In the genomic region with DNA sequence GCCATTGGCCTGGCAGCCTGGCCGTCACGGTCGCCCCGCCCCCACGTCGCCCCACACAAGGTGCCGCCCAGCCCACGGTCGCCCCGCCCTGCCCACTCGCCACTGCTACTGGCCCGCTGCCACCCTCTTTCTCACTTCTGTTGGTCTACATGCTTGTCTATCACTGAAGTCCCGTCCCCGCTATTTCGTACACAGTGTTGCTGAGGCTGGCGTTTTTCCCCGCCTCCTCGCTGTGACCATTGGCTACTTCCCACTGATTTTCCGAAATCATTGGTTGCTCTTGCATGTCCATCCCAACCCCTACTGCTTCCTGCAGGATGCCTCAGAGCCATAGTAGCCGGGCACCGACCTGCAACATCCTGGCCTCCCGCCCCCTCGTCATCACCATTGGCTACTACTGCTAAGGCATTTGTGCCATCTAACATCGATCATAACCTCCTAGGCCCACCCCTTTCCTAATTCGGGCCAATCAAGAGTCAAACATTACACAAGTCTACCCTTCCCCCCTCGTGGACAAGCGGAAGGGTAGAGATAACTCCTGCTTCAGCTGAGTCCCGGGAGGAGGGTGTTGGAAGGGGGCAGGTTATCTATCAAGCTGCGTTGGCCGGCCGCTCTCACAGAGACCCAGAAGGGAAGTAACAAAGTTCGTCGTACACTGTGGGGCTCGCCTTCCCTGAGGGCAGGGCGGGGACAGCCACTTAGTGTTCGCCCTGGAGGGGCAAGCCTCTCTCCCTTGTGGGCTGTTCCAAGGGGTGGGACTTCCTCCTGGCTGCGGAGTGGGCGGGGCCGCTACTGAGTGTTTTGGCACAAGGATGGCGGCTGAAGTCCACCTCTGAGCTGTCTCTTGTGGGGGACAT, we compare ENCODE assay signal across 8 mouse cellular contexts. TPM values are rescaled to one million over a fixed set of nuclear protein-coding genes. Genes with fewer than 3 reads are reported as not detected.
DNase-seq lines count a peak whose midpoint lies in the region; ATAC-seq and TF ChIP-seq lines count a peak whose summit lies in the region.

No protein-coding gene starts in this region.

- H3K36me3 ChIP-seq in forebrain, embryonic 10.5 days (replicated peaks): peaks cover 20% of the 10 kb centered on the region
- no peaks in the 10 kb centered on the region; the same call in 1 of the 2 replicates for H3K36me3 ChIP-seq in heart, embryonic 15.5 days
- H3K36me3 ChIP-seq in liver, embryonic 14.5 days (replicated peaks; ENCODE audit: control insufficient read depth, insufficient read depth, low read depth): peaks cover 12% of the 10 kb centered on the region
- no peaks in the 10 kb centered on the region for H3K36me3 ChIP-seq in neural tube, embryonic 11.5 days (ENCODE audit: control insufficient read depth, insufficient read depth, low read length)
- no peaks in the 10 kb centered on the region; the same call in 1 of the 2 replicates for H3K36me3 ChIP-seq in stomach, postnatal 0 days (ENCODE audit: control insufficient read depth, insufficient read depth, low read length)

- H3K9ac ChIP-seq in heart, embryonic 15.5 days: peak overlapping the region; percentile 74
- peak overlapping the region; percentile 61 for H3K9ac ChIP-seq in liver, embryonic 14.5 days (replicated peaks)
- peak overlapping the region; percentile 63 for H3K9ac ChIP-seq in neural tube, embryonic 11.5 days (ENCODE audit: low read length)
- H3K9ac ChIP-seq in stomach, postnatal 0 days (ENCODE audit: low read length): peak overlapping the region; percentile 94

- no peaks in the 10 kb centered on the region for H3K9me3 ChIP-seq in forebrain, embryonic 10.5 days
- H3K9me3 ChIP-seq in heart, embryonic 15.5 days (replicated peaks): no peaks in the 10 kb centered on the region
- H3K9me3 ChIP-seq in liver, embryonic 14.5 days (ENCODE audit: control insufficient read depth, low read length): no peaks in the 10 kb centered on the region
- no peaks in the 10 kb centered on the region for H3K9me3 ChIP-seq in neural tube, embryonic 11.5 days (ENCODE audit: control insufficient read depth, low read length)
- H3K9me3 ChIP-seq in stomach, postnatal 0 days (ENCODE audit: control insufficient read depth, low read length): no peaks in the 10 kb centered on the region

- H3K4me2 ChIP-seq in heart, embryonic 15.5 days: peak overlapping the region; percentile 93
- H3K4me2 ChIP-seq in liver, embryonic 14.5 days (ENCODE audit: low read depth): peak overlapping the region; percentile 89
- H3K4me2 ChIP-seq in neural tube, embryonic 11.5 days (ENCODE audit: low read depth): peak overlapping the region; percentile 95
- peak overlapping the region; percentile 65 for H3K4me2 ChIP-seq in stomach, postnatal 0 days (replicated peaks; ENCODE audit: low read depth)

- peak; percentile 97 for ATAC-seq in heart, embryonic 15.5 days (replicated peaks; ENCODE audit: insufficient number of reproducible peaks, insufficient read depth, low FRiP score, low read depth)
- peak; percentile 91 for ATAC-seq in liver, embryonic 14.5 days (ENCODE audit: insufficient read depth)
- ATAC-seq in neural tube, embryonic 11.5 days (ENCODE audit: insufficient read depth, low FRiP score, low TSS enrichment): peak; percentile 98
- ATAC-seq in stomach, postnatal 0 days (ENCODE audit: low FRiP score, low TSS enrichment): peak; percentile 97

- TF ChIP-seq EP300 in liver, embryonic 14.5 days (IDR thresholded peaks at IDR 0.05; ENCODE audit: low read depth): 0 out of 2 replicates have a peak, but pooled peaks have one; percentile 32
- no peak for TF ChIP-seq EP300 in stomach, postnatal 0 days (optimal IDR thresholded peaks at IDR 0.05)

- WGBS in forebrain, embryonic 10.5 days: under 1% methylated on average over 40 of the region's 40 CpGs
- WGBS in heart, embryonic 15.5 days: under 1% methylated on average over 40 of the region's 40 CpGs
- WGBS in liver, embryonic 14.5 days (ENCODE audit: insufficient replicate concordance): 0% methylated on average over 37 of the region's 40 CpGs
- WGBS in neural tube, embryonic 11.5 days: 0% methylated on average over 34 of the region's 40 CpGs
- 0% methylated on average over 37 of the region's 40 CpGs for WGBS in stomach, postnatal 0 days

- no peaks in the 10 kb centered on the region for H3K27me3 ChIP-seq in forebrain, embryonic 10.5 days (ENCODE audit: poor library complexity, severe bottlenecking)
- H3K27me3 ChIP-seq in heart, embryonic 15.5 days: no peaks in the 10 kb centered on the region
- no peaks in the 10 kb centered on the region for H3K27me3 ChIP-seq in liver, embryonic 14.5 days (ENCODE audit: control insufficient read depth, insufficient read depth, low read length)
- H3K27me3 ChIP-seq in neural tube, embryonic 11.5 days (ENCODE audit: control insufficient read depth, insufficient read depth, low read length): no peaks in the 10 kb centered on the region
- H3K27me3 ChIP-seq in stomach, postnatal 0 days (ENCODE audit: control insufficient read depth, insufficient read depth, low read length): no peaks in the 10 kb centered on the region

- peak; percentile 98 to 99 for DNase-seq in CD8-positive naive resting alpha-beta T cell, adult 2 months (ENCODE audit: low read depth in 2 of 2, low spot score in 2 of 2)
- peak; percentile 98 for DNase-seq in c-Kit-positive CD71-negative TER-119-negative erythroid progenitor cells, embryonic 14.5 days (ENCODE audit: low read depth)
- peak; percentile 99 for DNase-seq in forebrain, embryonic 10.5 days (ENCODE audit: extremely low spot score, low spot score)
- DNase-seq in kidney, postnatal 25 days: peak; percentile 100
- peak; percentile 99 for DNase-seq in liver, embryonic 14.5 days (ENCODE audit: low read depth in 3 of 3, low spot score in 3 of 3)
- peak; percentile 99 for DNase-seq in neural tube, embryonic 11.5 days (ENCODE audit: low spot score)
- peak; percentile 100 for DNase-seq in stomach, postnatal 0 days (ENCODE audit: low spot score)

- peak overlapping the region; percentile 91 for H3K27ac ChIP-seq in forebrain, embryonic 10.5 days
- peak overlapping the region; percentile 99 for H3K27ac ChIP-seq in heart, embryonic 15.5 days
- H3K27ac ChIP-seq in liver, embryonic 14.5 days: peak overlapping the region; percentile 75
- H3K27ac ChIP-seq in neural tube, embryonic 11.5 days (ENCODE audit: low read depth, low read length): peak overlapping the region; percentile 89
- H3K27ac ChIP-seq in stomach, postnatal 0 days (replicated peaks): peak overlapping the region; percentile 95

- TF ChIP-seq CTCF in liver, embryonic 14.5 days (IDR thresholded peaks at IDR 0.05; ENCODE audit: low read depth): peak; percentile 24
- TF ChIP-seq CTCF in stomach, postnatal 0 days (IDR thresholded peaks at IDR 0.05; ENCODE audit: low read depth): no peak

- peak overlapping the region; percentile 98 for H3K4me3 ChIP-seq in forebrain, embryonic 10.5 days
- peak overlapping the region; percentile 81 for H3K4me3 ChIP-seq in heart, embryonic 15.5 days
- peak overlapping the region; percentile 86 to 92 for H3K4me3 ChIP-seq in liver, embryonic 14.5 days (ENCODE audit: insufficient read depth in 1 of 2, low read depth in 2 of 2, low read length in 2 of 2)
- peak overlapping the region; percentile 94 for H3K4me3 ChIP-seq in neural tube, embryonic 11.5 days (ENCODE audit: low read depth, low read length)
- H3K4me3 ChIP-seq in stomach, postnatal 0 days (ENCODE audit: low read depth, low read length): peak overlapping the region; percentile 92

- peaks cover 27% of the 10 kb centered on the region for H3K4me1 ChIP-seq in forebrain, embryonic 10.5 days
- peaks cover 26% of the 10 kb centered on the region for H3K4me1 ChIP-seq in heart, embryonic 15.5 days (replicated peaks)
- H3K4me1 ChIP-seq in liver, embryonic 14.5 days (replicated peaks; ENCODE audit: control insufficient read depth in 2 of 2, insufficient read depth in 2 of 2, low read length in 1 of 2): peaks cover 11 to 12% of the 10 kb centered on the region in 2 experiments
- H3K4me1 ChIP-seq in neural tube, embryonic 11.5 days (ENCODE audit: control insufficient read depth, insufficient read depth, low read length): peaks cover 15% of the 10 kb centered on the region
- no peaks in the 10 kb centered on the region; the same call in none of the 2 replicates for H3K4me1 ChIP-seq in stomach, postnatal 0 days (replicated peaks; ENCODE audit: control insufficient read depth, insufficient read depth)

RNA-seq across cellular contexts. Expression of a gene that starts 0.5 kb away (rescaled TPM):
- 29.4 and 30.9 TPM in 2 replicates for polyA plus RNA-seq in forebrain, embryonic 10.5 days (2016; fragmentation: Nextera tagmentation; extraction: Ambion mirVana)
- 12.1 and 18.0 TPM in 2 replicates for polyA plus RNA-seq in heart, embryonic 15.5 days (2015; fragmentation: Nextera tagmentation; extraction: Ambion mirVana)
- 6.4 and 7.8 TPM in 2 replicates for polyA plus RNA-seq in liver, embryonic 14.5 days (2012; rRNA removed)
- polyA plus RNA-seq in liver, embryonic 14.5 days (2014; fragmentation: Nextera tagmentation; extraction: Ambion mirVana): 3.4 and 3.8 TPM in 2 replicates
- 23.6 and 25.9 TPM in 2 replicates for polyA plus RNA-seq in neural tube, embryonic 11.5 days (2014; fragmentation: Nextera tagmentation; extraction: Ambion mirVana)
- 20.2 TPM in 2 replicates for polyA plus RNA-seq in stomach, postnatal 0 days (2015; fragmentation: Nextera tagmentation; extraction: Ambion mirVana)

RNA-seq across cellular contexts. Expression of a gene that starts 24.7 kb away (rescaled TPM):
- 68.4 and 75.6 TPM in 2 replicates for polyA plus RNA-seq in forebrain, embryonic 10.5 days (2016; fragmentation: Nextera tagmentation; extraction: Ambion mirVana)
- polyA plus RNA-seq in heart, embryonic 15.5 days (2015; fragmentation: Nextera tagmentation; extraction: Ambion mirVana): 52.9 and 63.0 TPM in 2 replicates
- polyA plus RNA-seq in liver, embryonic 14.5 days (2012; rRNA removed): 270 and 414 TPM in 2 replicates
- 170 and 186 TPM in 2 replicates for polyA plus RNA-seq in liver, embryonic 14.5 days (2014; fragmentation: Nextera tagmentation; extraction: Ambion mirVana)
- polyA plus RNA-seq in neural tube, embryonic 11.5 days (2014; fragmentation: Nextera tagmentation; extraction: Ambion mirVana): 51.6 and 60.9 TPM in 2 replicates
- polyA plus RNA-seq in stomach, postnatal 0 days (2015; fragmentation: Nextera tagmentation; extraction: Ambion mirVana): 25.4 and 29.9 TPM in 2 replicates

RNA-seq across cellular contexts. Expression of a gene that starts 24.7 kb away (rescaled TPM):
- polyA plus RNA-seq in forebrain, embryonic 10.5 days (2016; fragmentation: Nextera tagmentation; extraction: Ambion mirVana): 0.89 TPM in 1 of 2 replicates, not detected in the other
- polyA plus RNA-seq in heart, embryonic 15.5 days (2015; fragmentation: Nextera tagmentation; extraction: Ambion mirVana): 0.08 and 0.16 TPM in 2 replicates
- polyA plus RNA-seq in liver, embryonic 14.5 days (2012; rRNA removed): 4.3 and 8.9 TPM in 2 replicates
- 1.9 and 4.6 TPM in 2 replicates for polyA plus RNA-seq in liver, embryonic 14.5 days (2014; fragmentation: Nextera tagmentation; extraction: Ambion mirVana)
- 0.11 and 0.38 TPM in 2 replicates for polyA plus RNA-seq in neural tube, embryonic 11.5 days (2014; fragmentation: Nextera tagmentation; extraction: Ambion mirVana)
- not detected in 2 replicates for polyA plus RNA-seq in stomach, postnatal 0 days (2015; fragmentation: Nextera tagmentation; extraction: Ambion mirVana)

RNA-seq across cellular contexts. Expression of a gene that starts 32.4 kb away (rescaled TPM):
- polyA plus RNA-seq in forebrain, embryonic 10.5 days (2016; fragmentation: Nextera tagmentation; extraction: Ambion mirVana): 0.09 and 0.14 TPM in 2 replicates
- 0.05 TPM in 1 of 2 replicates, not detected in the other for polyA plus RNA-seq in heart, embryonic 15.5 days (2015; fragmentation: Nextera tagmentation; extraction: Ambion mirVana)
- polyA plus RNA-seq in liver, embryonic 14.5 days (2012; rRNA removed): 0.16 and 0.24 TPM in 2 replicates
- 0.13 and 0.37 TPM in 2 replicates for polyA plus RNA-seq in liver, embryonic 14.5 days (2014; fragmentation: Nextera tagmentation; extraction: Ambion mirVana)
- polyA plus RNA-seq in neural tube, embryonic 11.5 days (2014; fragmentation: Nextera tagmentation; extraction: Ambion mirVana): not detected in 2 replicates
- 0.06 TPM in 1 of 2 replicates, not detected in the other for polyA plus RNA-seq in stomach, postnatal 0 days (2015; fragmentation: Nextera tagmentation; extraction: Ambion mirVana)

RNA-seq across cellular contexts. Expression of a gene that starts 39.4 kb away (rescaled TPM):
- polyA plus RNA-seq in forebrain, embryonic 10.5 days (2016; fragmentation: Nextera tagmentation; extraction: Ambion mirVana): 4.0 and 4.2 TPM in 2 replicates
- 0.24 and 0.28 TPM in 2 replicates for polyA plus RNA-seq in heart, embryonic 15.5 days (2015; fragmentation: Nextera tagmentation; extraction: Ambion mirVana)
- 0.54 and 0.71 TPM in 2 replicates for polyA plus RNA-seq in liver, embryonic 14.5 days (2012; rRNA removed)
- 0.52 and 0.67 TPM in 2 replicates for polyA plus RNA-seq in liver, embryonic 14.5 days (2014; fragmentation: Nextera tagmentation; extraction: Ambion mirVana)
- polyA plus RNA-seq in neural tube, embryonic 11.5 days (2014; fragmentation: Nextera tagmentation; extraction: Ambion mirVana): 1.2 and 1.7 TPM in 2 replicates
- polyA plus RNA-seq in stomach, postnatal 0 days (2015; fragmentation: Nextera tagmentation; extraction: Ambion mirVana): 0.35 and 0.38 TPM in 2 replicates

Comparison
In these comparisons a context has a peak if more than half of its experiments do, and no peak if none do; other contexts are left out.
1. Peak in every context shown above with its lines: DNase-seq, ATAC-seq, H3K4me3 ChIP-seq and H3K27ac ChIP-seq.